Mouse (Mus musculus) thymus, postnatal 25 days (tissue): ENCODE measurements around the gene Has3.
"Not testable (repeated sequence)": the region's sequence is repeated elsewhere in the genome, so short reads cannot be mapped to it uniquely, and the experiment has no call there.

ENCODE experiments used
- DNase-seq: peaks from one replicate; pipeline ENCODE4 v3.0.0; 2022

The Has3 gene

DNA sequence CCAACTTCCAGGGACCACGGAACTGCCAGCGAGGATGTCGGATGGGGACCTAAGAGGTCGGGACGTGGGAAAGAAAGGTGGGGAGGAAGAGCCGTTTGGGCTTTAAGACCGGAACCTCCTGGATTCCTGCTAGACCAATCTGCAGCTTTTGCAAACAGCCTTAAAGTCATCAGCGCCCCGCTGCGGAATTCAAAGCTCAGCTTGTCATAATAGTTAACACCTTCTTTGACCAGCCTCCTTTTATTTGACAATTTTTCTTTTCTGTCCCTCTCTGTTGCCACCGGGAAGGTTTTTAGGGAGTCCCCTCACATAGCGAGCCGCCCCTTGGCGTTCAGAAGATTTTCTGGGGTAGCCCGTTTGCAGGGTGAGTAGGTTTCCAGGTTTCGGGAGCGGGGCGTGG, at the start of gene Has3:
Gene Has3 (plus strand): TSS at position 192 of the 400 bp plus-strand sequence.
- DNase-seq = no peak

DNA sequence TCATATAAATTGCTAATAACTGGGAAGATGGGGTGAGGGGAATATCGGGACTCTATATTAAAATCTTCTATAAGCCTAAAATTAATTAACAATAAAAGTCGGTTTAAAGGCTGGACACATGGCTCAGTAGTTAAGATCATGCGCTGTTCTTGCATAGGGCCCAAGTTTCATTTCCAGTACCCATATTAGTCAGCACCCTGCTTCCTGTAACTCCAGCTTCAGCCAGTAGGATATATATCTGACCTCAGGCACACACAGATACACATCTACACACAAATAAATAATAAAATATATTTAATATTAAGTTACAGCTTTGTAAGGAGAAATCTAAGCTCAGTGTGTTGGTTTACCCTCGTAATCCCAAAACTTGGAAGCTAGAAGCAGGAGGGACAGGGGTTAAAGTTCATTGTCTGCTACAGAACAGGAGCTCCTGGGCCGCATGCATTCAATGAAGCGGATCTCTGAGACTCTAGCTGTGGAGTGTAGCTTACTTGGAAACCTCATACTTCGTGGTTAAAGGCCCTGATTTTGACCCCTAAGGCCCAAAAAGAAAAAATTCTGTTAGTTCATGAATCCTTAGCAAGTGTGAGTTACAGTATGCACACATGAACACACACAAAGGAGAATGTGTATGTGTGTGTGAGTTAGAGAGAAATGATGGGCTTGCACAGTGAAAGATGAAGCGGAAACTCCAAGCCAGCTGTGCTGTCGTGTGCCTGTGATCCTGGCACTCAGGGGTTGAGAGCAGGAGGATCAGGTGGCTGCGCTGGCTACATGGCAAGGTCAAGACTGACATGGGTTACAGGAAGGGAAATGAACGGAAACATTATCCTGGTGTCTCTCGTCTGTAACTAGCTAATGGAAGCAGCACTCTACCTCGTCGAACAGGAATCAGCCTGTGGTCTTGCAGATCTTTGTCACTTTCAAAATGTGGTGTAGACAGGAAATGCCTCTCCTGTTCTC, 49.2 kb upstream of the Has3 start:
- DNase-seq = no peak

DNA sequence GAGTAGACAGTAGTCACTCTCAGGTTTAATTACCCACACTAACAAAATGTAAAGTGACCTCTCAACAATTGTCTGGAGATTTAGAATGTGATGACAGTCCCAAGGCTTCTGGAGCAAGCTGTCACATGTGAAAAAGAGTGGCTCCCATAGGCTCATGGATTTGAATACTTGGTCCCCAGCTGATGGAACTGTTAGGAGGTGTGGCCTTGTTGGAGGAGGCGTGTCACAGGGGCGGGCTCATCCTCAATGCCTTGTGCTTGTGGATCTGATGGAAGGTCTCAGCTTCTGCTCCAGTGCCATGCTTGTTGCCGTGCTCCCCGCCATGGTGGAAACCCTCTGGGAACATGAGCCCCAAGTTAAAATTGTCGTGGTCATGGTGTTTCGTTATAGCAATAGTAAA, 41.1 kb upstream of the Has3 start:
- DNase-seq = no peak

DNA sequence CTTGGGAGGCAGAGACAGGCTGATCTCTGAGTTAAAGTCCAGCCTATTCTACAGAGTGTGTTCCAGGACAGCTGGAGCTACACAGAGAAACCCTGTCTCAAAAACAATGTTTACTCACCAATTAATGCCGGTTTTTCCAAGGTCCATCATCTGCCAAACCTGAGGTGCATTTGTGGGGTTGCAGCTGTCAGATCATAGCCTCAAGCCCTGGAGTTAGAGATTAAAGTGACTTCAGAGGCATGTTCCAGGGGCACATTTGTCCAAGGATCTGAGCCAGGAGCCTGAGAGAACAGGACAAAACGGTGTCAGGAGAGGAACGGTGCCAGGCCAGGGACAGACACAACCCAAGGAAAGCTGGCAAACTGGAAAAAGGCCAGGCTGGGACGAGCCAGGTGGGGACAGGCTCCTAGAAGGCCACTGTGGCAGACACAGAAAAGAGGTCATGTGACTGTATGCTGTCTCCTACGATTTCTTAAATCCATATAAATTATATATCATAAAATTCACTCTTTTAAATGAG, 40.5 kb upstream of the Has3 start:
- no peak for DNase-seq

DNA sequence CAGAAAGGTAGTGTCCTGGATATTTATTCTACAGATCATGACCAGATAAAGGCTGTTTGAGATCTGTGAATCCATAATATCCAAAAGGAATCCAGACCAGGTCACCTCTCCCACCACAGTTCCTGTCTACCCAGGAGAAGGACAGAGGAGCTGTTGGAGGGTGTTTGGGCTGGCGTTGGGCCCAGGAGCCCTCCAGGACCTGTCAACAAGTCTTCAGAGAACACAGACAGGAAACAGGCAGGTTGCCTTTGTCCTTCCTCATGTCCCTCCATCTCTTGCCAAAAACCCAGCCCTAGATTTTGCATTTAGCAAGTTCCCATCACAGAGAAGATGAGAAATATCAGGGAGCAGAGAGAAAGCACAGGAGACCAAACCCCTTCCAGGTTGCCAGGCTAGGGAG, 35.1 kb upstream of the Has3 start:
- no peak for DNase-seq

DNA sequence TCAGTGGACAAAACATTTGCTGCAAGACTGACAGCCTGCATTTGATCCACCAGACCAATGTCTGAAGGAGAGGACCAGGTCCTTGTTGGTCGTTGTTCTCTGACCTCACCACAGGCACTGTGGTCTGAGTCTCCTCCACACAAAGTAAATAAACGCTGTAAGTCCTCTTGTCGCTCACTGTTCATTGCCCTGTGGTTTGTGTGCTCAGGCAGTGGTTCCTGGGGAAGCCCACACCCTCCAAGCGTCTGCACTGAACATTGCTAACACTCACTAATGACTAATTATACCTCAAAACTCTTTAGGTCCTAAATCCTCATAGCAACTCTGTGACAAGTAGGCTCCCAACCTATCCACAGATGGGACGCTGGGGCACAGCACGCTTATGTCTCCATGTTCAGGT, 33.5 kb upstream of the Has3 start:
- no peak for DNase-seq

DNA sequence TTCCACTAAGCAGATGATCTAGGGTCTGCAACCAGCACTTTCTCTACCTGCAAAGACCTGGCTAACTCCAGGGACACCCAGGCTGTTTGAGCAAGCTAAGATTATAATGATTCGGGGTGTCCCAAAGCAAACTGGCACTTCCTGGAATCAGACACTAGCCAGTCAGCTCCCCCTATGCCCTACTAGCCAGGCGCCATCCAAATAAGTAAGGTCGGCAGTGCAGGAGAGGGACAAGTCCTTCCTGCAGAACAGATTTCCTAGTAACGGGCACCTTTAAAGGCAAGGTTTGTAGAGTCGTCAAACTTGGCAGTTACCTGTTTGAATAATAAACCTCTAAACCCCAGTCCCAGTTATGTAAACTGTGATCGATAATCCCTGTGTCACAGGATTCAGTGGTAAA, 31.2 kb upstream of the Has3 start:
- no peak for DNase-seq

DNA sequence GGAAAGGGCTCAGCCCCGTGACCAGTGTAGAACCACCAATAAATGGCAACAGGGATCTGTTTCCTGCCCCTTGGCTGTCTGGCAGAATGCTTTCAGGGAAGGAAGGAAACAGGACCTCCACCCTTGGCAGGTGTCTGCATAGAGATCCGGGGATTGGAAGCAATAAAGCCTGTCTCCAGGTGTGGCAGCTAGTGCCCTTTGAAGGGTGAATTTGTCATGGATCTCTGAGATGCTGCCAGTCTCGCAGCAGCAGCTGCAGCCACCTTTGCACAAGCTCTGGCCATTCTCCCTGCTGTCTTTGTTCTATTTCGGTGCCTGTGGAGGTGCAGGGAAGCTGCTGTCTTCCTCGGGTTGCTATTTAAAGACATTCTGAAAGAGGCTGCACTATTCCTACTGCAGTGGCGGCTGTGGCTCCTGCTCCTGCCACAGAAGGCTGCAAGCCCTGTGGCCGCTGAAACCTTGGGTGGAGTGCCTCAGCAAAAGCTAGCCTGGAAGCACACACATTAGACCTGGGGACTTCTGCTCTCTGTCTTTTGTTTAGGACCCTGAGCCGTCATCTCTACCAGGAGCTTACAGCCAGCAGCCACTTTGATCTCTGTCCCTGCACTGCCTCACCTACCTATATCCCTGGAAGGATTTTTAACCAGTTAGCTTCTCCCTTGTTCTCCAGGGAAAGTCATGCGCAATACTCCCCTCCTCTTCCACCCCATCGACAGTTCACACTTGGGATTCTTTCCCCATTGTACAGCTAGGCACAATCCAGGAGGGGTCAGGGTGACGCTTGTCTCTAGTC, 30.6 kb upstream of the Has3 start:
- DNase-seq = no peak

DNA sequence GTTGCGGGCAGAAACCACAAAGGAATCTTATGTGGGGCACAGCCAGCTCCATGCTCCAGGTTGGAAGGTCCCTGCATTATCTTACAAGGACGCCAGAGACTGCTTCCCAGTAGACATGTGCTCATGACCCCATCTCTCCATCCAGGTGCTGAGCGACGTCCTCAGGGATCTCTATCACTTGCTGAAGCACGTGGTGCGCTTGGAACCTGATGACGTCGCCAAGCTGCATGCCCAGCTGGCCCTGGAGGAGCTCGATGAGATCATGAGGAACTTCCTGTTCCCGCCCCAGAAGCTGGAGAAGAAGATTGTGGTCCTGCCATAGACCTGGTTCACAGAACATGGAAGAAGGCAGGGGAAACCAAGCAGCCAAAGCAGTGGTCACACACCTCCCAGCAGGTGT, 20.0 kb upstream of the Has3 start:
- DNase-seq = no peak

DNA sequence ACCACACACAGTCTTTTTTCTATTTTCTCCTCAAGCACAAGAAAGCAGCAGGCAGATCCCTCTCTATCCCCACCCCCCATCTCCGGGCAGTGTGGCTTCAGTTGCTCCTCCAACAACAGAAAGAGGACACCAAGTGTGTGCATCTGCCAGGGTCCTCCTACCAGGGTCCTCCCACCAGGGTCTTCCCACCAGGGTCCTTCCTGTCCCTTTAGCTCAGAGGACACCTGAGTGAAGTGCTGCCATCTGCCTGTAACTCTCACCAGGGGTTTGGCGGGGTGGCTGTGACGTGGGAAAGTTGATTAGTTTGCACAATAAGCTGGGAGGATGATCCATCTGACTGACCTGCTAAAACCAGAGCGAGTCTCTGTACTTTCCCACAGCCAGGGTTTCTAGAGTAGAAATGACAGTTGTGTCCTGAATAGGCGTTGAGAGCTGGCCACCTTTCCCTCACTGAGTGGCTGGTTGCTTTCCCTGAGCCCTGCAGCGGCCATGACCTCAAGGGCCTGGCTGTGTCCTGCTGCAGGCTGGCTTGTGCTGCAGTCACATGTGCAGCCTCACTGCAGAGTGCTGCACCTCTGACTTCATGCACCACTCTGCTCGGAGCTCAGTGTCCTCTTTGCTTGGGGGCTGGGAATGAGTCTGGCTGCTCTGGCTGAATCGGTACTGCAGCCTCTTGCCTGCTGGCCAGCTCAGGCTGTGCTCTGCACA, 15.4 kb upstream of the Has3 start:
- DNase-seq = no peak

DNA sequence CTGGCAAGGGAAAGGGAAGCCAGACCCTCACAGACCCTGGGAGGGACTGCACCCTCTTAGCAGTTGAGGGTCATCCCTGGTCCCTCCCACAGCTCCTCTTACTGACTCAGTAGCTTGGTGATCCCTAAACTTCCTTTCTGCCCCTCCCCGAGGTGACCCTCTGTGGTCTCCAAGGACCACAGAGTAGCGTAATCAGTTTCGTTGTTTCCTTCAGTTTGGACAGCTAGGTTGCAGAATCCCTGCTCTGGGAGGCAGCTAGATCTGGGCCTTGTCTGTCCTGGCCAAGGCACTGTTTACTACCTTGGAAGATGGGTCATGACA, 14.8 kb upstream of the Has3 start:
- no peak for DNase-seq

DNA sequence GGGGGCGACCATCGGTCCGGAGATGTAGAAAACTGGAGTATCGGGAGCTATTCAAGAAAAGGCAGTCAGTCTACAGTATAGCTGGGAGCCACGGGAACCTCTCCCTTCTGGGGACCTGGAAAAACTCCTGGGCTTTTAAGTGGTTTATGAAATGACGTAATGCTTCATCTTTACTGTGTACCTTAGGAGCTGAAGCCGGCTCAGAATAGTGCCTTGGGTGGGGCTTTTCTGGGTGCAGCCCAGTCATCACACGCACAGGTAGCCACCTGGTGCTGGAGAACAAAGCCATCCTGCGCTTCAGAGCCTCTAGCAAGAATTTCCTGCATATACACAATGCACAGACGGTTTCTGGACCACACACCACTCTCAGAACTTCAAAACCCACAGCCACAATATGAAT, 7.2 kb upstream of the Has3 start:
- DNase-seq = no peak

DNA sequence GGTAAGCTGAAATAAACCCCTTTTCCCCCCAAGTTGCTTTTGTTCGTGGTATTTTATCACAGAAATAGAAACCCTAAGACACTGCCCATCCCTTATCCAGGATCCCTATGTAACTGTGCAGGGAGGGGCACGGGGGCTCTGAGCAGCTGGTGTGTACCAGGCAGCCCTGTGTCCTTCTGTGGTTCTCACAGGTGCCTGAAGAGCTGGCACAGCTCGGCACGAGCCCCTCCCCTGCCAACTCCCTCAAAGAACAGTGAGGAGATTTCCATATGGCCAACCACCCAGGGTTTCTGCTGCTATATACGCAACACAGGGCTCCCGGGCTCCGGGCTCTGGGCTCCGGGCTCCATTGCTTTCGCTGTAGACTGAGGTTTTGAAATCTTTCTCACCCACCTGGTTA, 4.7 kb upstream of the Has3 start:
- no peak for DNase-seq

DNA sequence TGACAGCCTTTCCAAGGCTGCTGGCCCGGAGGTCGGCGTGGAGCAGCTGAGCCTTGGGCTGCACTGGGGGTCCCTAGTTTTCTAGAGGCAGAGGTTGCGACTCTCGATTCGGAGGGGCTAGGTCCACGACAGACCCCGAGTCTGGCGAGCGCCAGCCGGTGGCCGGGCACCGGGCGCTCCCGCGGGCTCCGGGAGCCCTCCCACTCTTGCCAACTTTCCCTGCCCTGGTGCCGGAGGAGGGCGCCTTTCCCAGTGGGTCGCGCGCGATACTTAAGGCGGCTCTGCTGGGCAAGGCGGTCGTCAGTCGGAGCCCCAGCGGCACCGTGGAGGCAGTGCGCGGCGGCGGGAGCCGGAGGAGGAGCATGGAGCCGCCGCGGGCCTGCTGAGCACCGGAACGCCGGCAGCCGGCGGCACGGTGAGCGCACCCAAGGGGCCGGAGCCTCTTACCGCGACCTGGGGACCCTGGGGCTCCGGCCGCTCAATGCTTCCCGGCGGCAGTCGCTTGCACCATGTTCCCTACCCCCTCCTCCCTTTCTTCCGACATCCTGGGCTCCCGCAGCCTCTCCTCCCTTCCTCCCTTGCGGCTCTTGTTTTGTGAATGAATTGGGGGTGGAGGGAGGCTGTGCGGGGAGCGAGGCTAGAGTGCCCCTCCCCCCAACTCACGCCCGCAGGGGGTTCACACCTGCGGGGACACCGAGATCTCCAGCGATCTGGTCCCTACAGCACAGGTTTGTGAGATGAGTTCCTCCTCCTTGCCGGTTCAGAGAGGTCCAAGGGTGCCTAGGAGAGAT, 690 bp downstream of the Has3 start:
- DNase-seq = peak; percentile 28

DNA sequence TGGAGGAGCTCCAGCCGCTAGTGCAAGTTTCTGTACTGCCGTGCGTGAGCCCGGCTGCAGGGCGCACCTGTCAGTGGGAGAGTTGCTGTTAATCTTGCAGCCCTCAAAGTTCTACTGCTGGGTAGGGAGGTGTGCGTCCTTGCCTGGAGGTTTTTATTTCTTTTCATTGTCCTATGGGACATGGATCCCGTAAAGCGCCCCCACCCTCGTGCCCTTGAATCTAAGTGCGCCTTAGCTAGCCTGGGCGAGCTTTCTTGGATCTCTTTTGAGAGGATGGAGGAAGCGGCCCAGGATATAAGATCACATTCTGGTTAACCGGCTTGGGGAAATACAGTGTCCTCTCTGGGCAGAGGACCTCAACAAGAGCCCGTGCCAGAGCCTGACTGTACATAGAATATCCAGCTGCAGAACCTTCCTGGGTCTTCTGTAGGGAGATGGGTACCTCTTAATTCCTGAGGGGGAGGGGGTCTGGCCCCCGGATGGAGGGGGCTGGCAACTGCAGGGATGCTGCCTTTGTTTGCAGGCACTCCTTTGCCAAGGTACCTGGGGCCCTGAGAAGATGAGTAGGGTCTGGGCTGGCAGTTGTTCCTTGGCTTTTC, 1.4 kb downstream of the Has3 start:
- no peak for DNase-seq

DNA sequence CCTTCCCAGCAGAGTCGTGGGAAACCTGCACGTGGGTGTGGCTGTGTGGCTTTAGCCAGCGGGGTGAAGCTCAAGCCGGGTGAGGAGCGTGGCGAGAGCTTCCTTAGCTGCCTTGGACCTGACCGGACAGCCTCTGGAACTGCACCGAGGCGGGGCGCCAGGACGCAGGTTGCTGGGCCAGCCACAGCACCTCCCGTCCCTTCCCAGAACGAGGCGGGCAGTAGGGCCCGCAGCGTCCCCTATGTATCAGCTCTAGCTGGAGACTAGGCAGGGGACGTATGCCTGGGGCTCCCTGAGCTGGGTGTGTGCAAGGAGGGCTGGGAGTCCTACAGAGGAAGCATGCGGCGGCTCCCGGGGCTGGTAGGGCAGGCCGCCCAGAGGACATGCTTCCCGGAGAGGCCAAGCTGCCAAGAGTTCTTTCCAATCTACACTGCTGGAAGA, 1.9 kb downstream of the Has3 start:
- DNase-seq = no peak

DNA sequence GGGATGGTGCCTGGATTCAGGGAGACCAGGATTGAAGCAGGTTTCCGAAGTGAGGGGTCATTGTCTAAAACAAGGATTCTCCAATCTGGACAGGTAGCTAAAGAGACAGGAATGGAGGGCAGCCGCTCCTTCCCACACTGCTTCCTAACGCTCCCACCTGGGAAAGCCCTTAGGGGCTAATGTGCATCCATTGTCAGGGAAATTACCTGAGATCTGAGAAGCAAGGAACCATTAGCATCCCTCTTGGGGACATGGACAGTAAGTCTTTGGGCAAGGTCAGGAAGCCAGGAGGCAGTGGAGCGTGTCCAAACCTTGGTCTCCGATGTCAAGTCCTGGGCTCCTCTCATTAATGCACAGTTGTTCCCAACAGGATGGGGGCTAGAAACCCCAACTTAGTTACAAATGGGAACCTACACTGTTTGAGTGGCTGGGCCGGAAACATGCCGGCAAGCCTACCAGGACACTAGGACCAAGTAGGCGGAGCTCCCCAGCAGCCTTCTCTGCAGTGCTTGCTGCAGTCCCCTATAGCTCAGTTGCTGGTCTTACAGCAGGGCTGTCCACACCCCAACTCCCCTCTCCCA, 2.5 kb downstream of the Has3 start:
- no peak for DNase-seq

DNA sequence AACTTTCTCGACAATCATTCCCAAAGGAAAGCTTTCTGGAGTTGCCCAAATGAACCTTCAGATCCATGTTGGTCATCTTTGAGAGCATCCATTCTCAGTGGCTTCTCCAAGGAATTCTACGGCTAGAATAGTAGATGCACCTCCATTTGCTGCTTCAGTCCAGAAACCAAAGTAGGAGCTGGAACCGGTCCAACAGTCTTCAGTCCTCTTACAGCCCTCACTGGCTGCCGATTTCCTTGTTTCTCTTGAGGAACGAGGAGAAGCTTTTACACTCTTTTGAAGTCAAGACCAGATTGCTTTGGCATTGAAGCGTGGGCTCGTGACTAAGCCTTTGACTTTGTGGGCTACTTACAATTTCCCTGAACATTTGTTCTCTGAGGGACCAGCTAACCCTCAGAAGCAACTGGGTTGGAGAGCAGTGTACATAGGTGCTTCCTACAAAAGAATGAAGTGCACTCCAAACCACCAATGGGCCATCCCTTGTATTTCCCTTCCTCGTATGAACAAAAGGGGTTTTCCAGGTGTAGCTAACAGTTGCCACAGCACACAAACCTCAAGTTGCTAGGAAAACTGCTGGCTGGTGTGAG, 10.2 kb downstream of the Has3 start:
- DNase-seq = no peak

DNA sequence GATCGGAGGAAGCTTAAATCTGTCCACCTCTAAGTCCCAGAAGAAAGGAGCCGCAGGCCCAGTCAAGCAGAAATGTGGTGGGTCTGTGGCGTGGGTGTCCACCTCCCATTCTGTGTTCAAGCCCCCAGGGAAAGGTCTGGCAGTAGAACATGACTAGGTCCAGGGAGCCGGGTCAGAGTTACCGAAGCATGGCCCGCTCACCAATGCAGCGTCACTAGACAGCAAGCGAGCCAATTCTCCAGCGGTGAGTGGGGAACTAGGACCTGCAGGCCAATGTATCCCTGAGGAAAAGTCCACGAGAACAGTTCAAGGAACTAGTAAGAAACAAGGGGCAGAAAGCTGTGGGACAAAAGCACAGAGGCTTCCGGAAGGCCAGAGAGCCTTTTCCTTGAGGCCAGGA, 14.1 kb downstream of the Has3 start:
- not testable (repeated sequence) for DNase-seq

DNA sequence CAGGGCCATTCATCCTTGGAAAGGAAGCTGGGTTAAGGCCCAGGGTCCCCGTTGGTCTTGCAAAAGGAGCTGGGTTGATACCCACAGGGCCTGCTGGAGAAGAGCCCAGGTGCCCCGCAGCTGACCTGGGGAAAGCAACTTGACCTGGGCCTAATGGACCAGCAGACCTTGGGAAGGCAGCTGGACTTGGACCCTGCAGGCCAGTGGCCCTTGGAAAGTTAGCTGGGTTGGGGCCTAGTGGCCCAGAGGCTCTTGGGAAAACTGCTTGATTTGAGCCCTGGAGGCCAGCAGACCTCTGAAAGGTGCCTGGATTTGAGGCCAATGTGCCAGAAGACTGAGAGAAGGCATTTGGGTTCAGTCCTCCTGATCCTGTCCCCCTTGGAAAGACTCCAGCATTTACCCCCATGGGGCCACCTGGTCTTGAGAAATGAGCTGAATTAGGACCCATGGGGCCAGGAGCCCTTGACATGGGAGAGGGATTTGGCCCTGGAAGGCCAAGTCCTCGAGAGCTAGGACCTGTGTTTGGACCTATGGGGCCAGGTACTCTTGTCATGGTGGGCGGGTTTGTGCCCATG, 14.9 kb downstream of the Has3 start:
- DNase-seq = not testable (repeated sequence)
